Mouse (Mus musculus) E14TG2a.4 (cell line): Measurements from ENCODE around the gene Map4k2.

Experiments
- CTCF ChIP-seq: conservative IDR thresholded peaks from 2 replicates; pipeline ENCODE4 v1.5.1; 2014; ENCODE audit warnings: low read length
- NANOG ChIP-seq: IDR thresholded peaks from 2 replicates; pipeline ENCODE4 v1.6.1; 2014; ENCODE audit warnings: borderline replicate concordance, low read length, mixed read lengths
- POU5F1 ChIP-seq: IDR thresholded peaks from 2 replicates; pipeline ENCODE4 v1.6.1; 2014; ENCODE audit warnings: low read length, borderline replicate concordance

GRCm38 (mm10) chr19:6364842-6365241, 23.9 kb downstream of the Map4k2 start:
- no peak for TF ChIP-seq CTCF
- TF ChIP-seq NANOG, result no peak
- TF ChIP-seq POU5F1, result no peak
